Mouse (Mus musculus) heart, postnatal 0 days (tissue): Measurements from ENCODE around the gene Ypel2.

Experiments
- CTCF ChIP-seq: IDR thresholded peaks from 2 replicates; pipeline ENCODE4 v1.5.1; 2016; ENCODE audit warnings: antibody characterized with exemption, control low read depth, low read depth
- EP300 ChIP-seq: IDR thresholded peaks from 2 replicates; pipeline ENCODE4 v1.6.1; 2016; ENCODE audit warnings: antibody characterized with exemption, low read depth

DNA sequence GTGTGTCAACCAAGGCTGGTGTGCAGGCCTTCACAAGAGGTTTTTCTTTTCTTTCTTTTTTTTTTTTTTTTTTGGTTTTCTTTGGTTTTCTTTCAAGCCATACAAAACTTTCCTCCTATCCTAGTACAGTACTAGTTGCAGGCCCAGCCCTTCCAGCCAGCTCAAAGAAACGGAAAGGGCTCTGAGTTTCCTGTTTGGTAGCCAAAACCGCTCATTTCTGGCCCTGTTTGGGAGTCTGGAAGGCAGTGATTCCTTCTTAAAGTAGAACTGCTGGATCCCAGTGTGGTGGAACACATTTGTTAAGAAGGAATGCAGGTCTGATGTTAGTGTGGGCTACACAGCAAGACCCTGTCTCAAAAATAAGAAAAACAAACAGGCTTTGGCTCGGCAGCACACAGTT lies 43.0 kb downstream of the Ypel2 start:
- TF ChIP-seq CTCF (no peak), EP300 (no peak)
